Mouse (Mus musculus): Measurements from ENCODE around the gene Ralgds. TPM values are rescaled to one million over a fixed set of nuclear protein-coding genes. Genes with fewer than 3 reads are reported as not detected.

Gene Ralgds
- polyA plus RNA-seq, 1 experiment from 2014 or later = 15.6 TPM

DNA sequence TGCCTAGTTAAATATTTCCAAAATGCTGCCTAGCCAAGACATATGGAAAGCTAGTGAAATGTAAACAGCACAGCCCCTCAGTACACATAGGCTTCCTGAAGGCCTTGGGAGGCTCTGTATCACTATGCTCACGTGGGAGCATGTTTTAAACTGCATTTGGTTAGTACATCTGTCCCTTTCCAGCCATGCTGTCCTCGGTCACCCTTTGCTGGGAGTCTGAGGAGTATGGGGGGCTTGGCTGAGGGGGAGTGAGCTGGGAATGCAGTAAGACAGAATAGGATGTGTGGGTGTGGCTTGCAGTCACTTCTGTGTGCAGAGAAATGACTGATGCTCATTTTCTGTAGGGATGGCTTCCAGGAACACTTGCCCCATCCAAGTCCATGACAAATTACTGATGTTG lies 72.8 kb downstream of the Ralgds start:
- no peak for ATAC-seq
- H3K36me3 ChIP-seq (ENCODE audit: control insufficient read depth, insufficient read depth) = no peaks in the 10 kb centered on the region
- WGBS = 22% methylated on average over 2 of the region's 2 CpGs
- H3K9me3 ChIP-seq (ENCODE audit: control insufficient read depth) = no peaks in the 10 kb centered on the region
- H3K4me3 ChIP-seq (ENCODE audit: low read depth, low read length) = no peak overlapping the region
- no peak for TF ChIP-seq CTCF (IDR thresholded peaks at IDR 0.05; ENCODE audit: low read depth)
- no peak overlapping the region for H3K4me2 ChIP-seq (replicated peaks; ENCODE audit: low read depth)
- no peak overlapping the region for H3K27ac ChIP-seq (ENCODE audit: low read depth, low read length)
- no peaks in the 10 kb centered on the region for H3K27me3 ChIP-seq (replicated peaks; ENCODE audit: control insufficient read depth, insufficient read depth, low read length)
- H3K9ac ChIP-seq (ENCODE audit: low read depth, low read length) = no peak overlapping the region
- 0 out of 2 replicates have a peak, but pooled peaks cover 3% of the 10 kb centered on the region for H3K4me1 ChIP-seq (replicated peaks; ENCODE audit: control insufficient read depth, insufficient read depth, low read length)

GRCm38 (mm10) chr2:28588574-28588973 lies 75.6 kb downstream of the Ralgds start:
- no peak overlapping the region for H3K4me2 ChIP-seq (replicated peaks; ENCODE audit: low read depth)
- H3K4me1 ChIP-seq (replicated peaks; ENCODE audit: control insufficient read depth, insufficient read depth, low read length) = no peaks in the 10 kb centered on the region
- TF ChIP-seq CTCF (IDR thresholded peaks at IDR 0.05; ENCODE audit: low read depth) = no peak
- H3K9me3 ChIP-seq (ENCODE audit: control insufficient read depth) = no peaks in the 10 kb centered on the region
- H3K27me3 ChIP-seq (replicated peaks; ENCODE audit: control insufficient read depth, insufficient read depth, low read length) = no peaks in the 10 kb centered on the region
- no peak overlapping the region for H3K4me3 ChIP-seq (ENCODE audit: low read depth, low read length)
- H3K27ac ChIP-seq (ENCODE audit: low read depth, low read length) = no peak overlapping the region
- H3K36me3 ChIP-seq (ENCODE audit: control insufficient read depth, insufficient read depth) = no peaks in the 10 kb centered on the region
- 44% methylated on average over 1 of the region's 1 CpGs for WGBS
- no peak overlapping the region for H3K9ac ChIP-seq (ENCODE audit: low read depth, low read length)
- no peak for ATAC-seq

DNA sequence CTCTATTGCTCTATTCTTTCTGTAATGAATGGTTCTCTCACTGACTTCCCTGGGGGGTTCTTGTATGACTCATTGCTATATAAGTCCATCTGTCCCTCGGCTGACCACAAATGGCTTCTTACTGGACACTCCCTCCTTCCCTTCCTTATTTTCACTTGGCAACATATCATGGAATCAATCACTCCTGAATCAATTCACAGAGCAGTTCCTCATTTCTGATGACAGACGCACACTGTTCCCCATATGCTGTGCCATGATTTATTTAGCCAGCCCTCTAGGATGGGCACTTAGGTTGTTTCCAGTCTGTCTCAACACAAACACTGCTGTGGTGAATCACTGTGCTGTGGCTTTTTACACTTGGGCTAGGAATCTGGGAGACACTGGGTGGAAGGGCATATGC lies 78.6 kb downstream of the Ralgds start:
- H3K4me2 ChIP-seq (replicated peaks; ENCODE audit: low read depth) = no peak overlapping the region
- no peak for ATAC-seq
- H3K9ac ChIP-seq (ENCODE audit: low read depth, low read length) = no peak overlapping the region
- no peaks in the 10 kb centered on the region for H3K27me3 ChIP-seq (replicated peaks; ENCODE audit: control insufficient read depth, insufficient read depth, low read length)
- no peak for TF ChIP-seq CTCF (IDR thresholded peaks at IDR 0.05; ENCODE audit: low read depth)
- H3K4me3 ChIP-seq (ENCODE audit: low read depth, low read length) = no peak overlapping the region
- H3K36me3 ChIP-seq (ENCODE audit: control insufficient read depth, insufficient read depth) = no peaks in the 10 kb centered on the region
- no peaks in the 10 kb centered on the region for H3K4me1 ChIP-seq (replicated peaks; ENCODE audit: control insufficient read depth, insufficient read depth, low read length)
- no peak overlapping the region for H3K27ac ChIP-seq (ENCODE audit: low read depth, low read length)
- WGBS = 60% methylated on average over 2 of the region's 2 CpGs
- no peaks in the 10 kb centered on the region for H3K9me3 ChIP-seq (ENCODE audit: control insufficient read depth)

GRCm38 (mm10) chr2:28592809-28593208 lies 79.9 kb downstream of the Ralgds start:
- H3K4me2 ChIP-seq (replicated peaks; ENCODE audit: low read depth) = peak overlapping the region; percentile 38
- H3K4me3 ChIP-seq (ENCODE audit: low read depth, low read length) = no peak overlapping the region
- no peak overlapping the region for H3K9ac ChIP-seq (ENCODE audit: low read depth, low read length)
- no peaks in the 10 kb centered on the region for H3K4me1 ChIP-seq (replicated peaks; ENCODE audit: control insufficient read depth, insufficient read depth, low read length)
- peak; percentile 92 for TF ChIP-seq CTCF (IDR thresholded peaks at IDR 0.05; ENCODE audit: low read depth)
- H3K27ac ChIP-seq (ENCODE audit: low read depth, low read length) = no peak overlapping the region
- no peak for ATAC-seq
- H3K36me3 ChIP-seq (ENCODE audit: control insufficient read depth, insufficient read depth) = no peaks in the 10 kb centered on the region
- H3K9me3 ChIP-seq (ENCODE audit: control insufficient read depth) = no peaks in the 10 kb centered on the region
- H3K27me3 ChIP-seq (replicated peaks; ENCODE audit: control insufficient read depth, insufficient read depth, low read length) = no peaks in the 10 kb centered on the region
- 6% methylated on average over 15 of the region's 15 CpGs for WGBS

- no peak overlapping the region for H3K4me3 ChIP-seq (ENCODE audit: low read depth, low read length)
- ATAC-seq = no peak
- H3K27ac ChIP-seq (ENCODE audit: low read depth, low read length) = no peak overlapping the region
- H3K27me3 ChIP-seq (replicated peaks; ENCODE audit: control insufficient read depth, insufficient read depth, low read length) = no peaks in the 10 kb centered on the region
- H3K9me3 ChIP-seq (ENCODE audit: control insufficient read depth) = no peaks in the 10 kb centered on the region
- H3K36me3 ChIP-seq (ENCODE audit: control insufficient read depth, insufficient read depth) = no peaks in the 10 kb centered on the region
- H3K9ac ChIP-seq (ENCODE audit: low read depth, low read length) = no peak overlapping the region
- no peak for TF ChIP-seq CTCF (IDR thresholded peaks at IDR 0.05; ENCODE audit: low read depth)
- 77% methylated on average over 7 of the region's 7 CpGs for WGBS
- H3K4me2 ChIP-seq (replicated peaks; ENCODE audit: low read depth) = no peak overlapping the region
- no peaks in the 10 kb centered on the region for H3K4me1 ChIP-seq (replicated peaks; ENCODE audit: control insufficient read depth, insufficient read depth, low read length)
Observed at GRCm38 (mm10) chr2:28596021-28596420, 83.1 kb downstream of the Ralgds start.

GRCm38 (mm10) chr2:28596998-28597397 lies 84.1 kb downstream of the Ralgds start:
- no peak for ATAC-seq
- H3K9me3 ChIP-seq (ENCODE audit: control insufficient read depth) = no peaks in the 10 kb centered on the region

More at GRCm38 (mm10) chr2:28596998-28597397, 84.1 kb downstream of the Ralgds start:
- H3K4me3 ChIP-seq (ENCODE audit: low read depth, low read length) = no peak overlapping the region
- no peak overlapping the region for H3K9ac ChIP-seq (ENCODE audit: low read depth, low read length)
- H3K27ac ChIP-seq (ENCODE audit: low read depth, low read length) = no peak overlapping the region
- no peaks in the 10 kb centered on the region for H3K36me3 ChIP-seq (ENCODE audit: control insufficient read depth, insufficient read depth)
- H3K4me1 ChIP-seq (replicated peaks; ENCODE audit: control insufficient read depth, insufficient read depth, low read length) = no peaks in the 10 kb centered on the region
- H3K4me2 ChIP-seq (replicated peaks; ENCODE audit: low read depth) = no peak overlapping the region
- TF ChIP-seq CTCF (IDR thresholded peaks at IDR 0.05; ENCODE audit: low read depth) = peak; percentile 46
- H3K27me3 ChIP-seq (replicated peaks; ENCODE audit: control insufficient read depth, insufficient read depth, low read length) = no peaks in the 10 kb centered on the region
- 90% methylated on average over 7 of the region's 7 CpGs for WGBS

Data from intestine, postnatal 0 days (tissue).